Mouse (Mus musculus): Measurements from ENCODE around the gene Tmem184b.

DNA sequence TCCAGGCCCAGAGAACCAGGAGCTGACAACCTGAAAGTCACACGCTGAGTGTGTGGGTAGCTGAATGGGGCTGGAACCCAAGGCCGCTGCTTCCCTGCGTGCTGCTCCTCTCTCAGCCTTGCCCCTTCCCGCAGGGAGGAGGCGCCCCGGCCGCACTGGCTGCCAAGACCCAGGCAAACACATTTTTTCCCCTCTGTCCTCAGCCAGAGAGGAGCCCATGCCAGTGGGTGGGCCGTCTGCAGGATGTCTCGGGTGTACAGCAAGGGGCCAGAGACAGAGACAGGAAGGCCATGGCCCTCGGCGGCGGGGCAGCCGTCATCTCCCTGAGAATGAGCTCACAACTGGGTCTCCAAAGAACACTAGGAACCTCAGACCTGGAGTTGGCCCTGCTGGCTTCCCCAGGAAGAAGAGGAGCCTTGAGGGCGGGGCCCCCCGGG is 52.0 kb downstream of the Tmem184b start:
- TF ChIP-seq POLR2A (IDR thresholded peaks at IDR 0.05; ENCODE audit: low read depth, low read length) (no peak), CTCF (conservative IDR thresholded peaks at IDR 0.05; ENCODE audit: insufficient read depth, insufficient read length, low read depth, low read length) (no peak)

Data from kidney, adult 2 months (tissue).